Mouse (Mus musculus) embryonic fibroblast, embryonic 13.5 days (primary cell): ENCODE measurements around the gene 4930539E08Rik.

Source experiments
- CTCF ChIP-seq: IDR thresholded peaks from 2 replicates; pipeline ENCODE4 v1.5.1; 2011; ENCODE audit warnings: mild to moderate bottlenecking, control low read depth, low read length, moderate library complexity, borderline replicate concordance; ENCODE audit not compliant: insufficient read depth
- POLR2A ChIP-seq: IDR thresholded peaks from 2 replicates; pipeline ENCODE4 v1.6.1; 2011; ENCODE audit warnings: low read depth, mild to moderate bottlenecking, control low read depth, low read length, moderate library complexity

GRCm38 (mm10) chr17:28928004-28928403 lies 12.9 kb upstream of the 4930539E08Rik start:
- TF ChIP-seq POLR2A = no peak
- no peak for TF ChIP-seq CTCF
